Mouse (Mus musculus): ENCODE results near the gene D17H6S53E. TPM values are rescaled to one million over a fixed set of nuclear protein-coding genes. Genes with fewer than 3 reads are reported as not detected.

The D17H6S53E gene
- polyA plus RNA-seq, 1 experiment: 9.1 TPM

GRCm38 (mm10) chr17:35131038-35131437 is 4.9 kb downstream of the D17H6S53E start:
- DNase-seq (ENCODE audit: extremely low spot score in 1 of 2, low spot score in 1 of 2): no peak

- no peak for DNase-seq (ENCODE audit: extremely low spot score in 1 of 2, low spot score in 1 of 2)
These were observed 5.5 kb downstream of the D17H6S53E start, which contains the start of gene Apom for GRCm38 (mm10) chr17:35131500-35132173. Gene Apom, minus strand, starts transcription at chr17:35132050.

- DNase-seq (ENCODE audit: extremely low spot score in 1 of 2, low spot score in 1 of 2): no peak
These were observed 6.0 kb downstream of the D17H6S53E start for GRCm38 (mm10) chr17:35132174-35132560.

- no peak for DNase-seq (ENCODE audit: extremely low spot score in 1 of 2, low spot score in 1 of 2)
These were observed 7.3 kb downstream of the D17H6S53E start for GRCm38 (mm10) chr17:35133517-35133916.

GRCm38 (mm10) chr17:35134801-35135590 is 8.8 kb downstream of the D17H6S53E start, which contains the start of gene Bag6:
Gene Bag6, plus strand, starts transcription at chr17:35135178.
- DNase-seq (ENCODE audit: extremely low spot score in 1 of 2, low spot score in 1 of 2): peak; percentile 84 to 94

- peak in 1 of 2 experiments; percentile 41 for DNase-seq (ENCODE audit: extremely low spot score in 1 of 2, low spot score in 1 of 2)
These were observed 9.6 kb downstream of the D17H6S53E start for GRCm38 (mm10) chr17:35135591-35136320.

- DNase-seq (ENCODE audit: extremely low spot score in 1 of 2, low spot score in 1 of 2): no peak
These were observed 13.1 kb downstream of the D17H6S53E start for GRCm38 (mm10) chr17:35139269-35139668.

- no peak for DNase-seq (ENCODE audit: extremely low spot score in 1 of 2, low spot score in 1 of 2)
These were observed 14.4 kb downstream of the D17H6S53E start for GRCm38 (mm10) chr17:35140490-35140996.

GRCm38 (mm10) chr17:35141971-35142370 is 15.8 kb downstream of the D17H6S53E start:
- no peak for DNase-seq (ENCODE audit: extremely low spot score in 1 of 2, low spot score in 1 of 2)

- no peak for DNase-seq (ENCODE audit: extremely low spot score in 1 of 2, low spot score in 1 of 2)
These were observed 20.0 kb downstream of the D17H6S53E start for GRCm38 (mm10) chr17:35146139-35146538.

- no peak for DNase-seq (ENCODE audit: extremely low spot score in 1 of 2, low spot score in 1 of 2)
These were observed 21.2 kb downstream of the D17H6S53E start for GRCm38 (mm10) chr17:35147348-35147747.

DNA sequence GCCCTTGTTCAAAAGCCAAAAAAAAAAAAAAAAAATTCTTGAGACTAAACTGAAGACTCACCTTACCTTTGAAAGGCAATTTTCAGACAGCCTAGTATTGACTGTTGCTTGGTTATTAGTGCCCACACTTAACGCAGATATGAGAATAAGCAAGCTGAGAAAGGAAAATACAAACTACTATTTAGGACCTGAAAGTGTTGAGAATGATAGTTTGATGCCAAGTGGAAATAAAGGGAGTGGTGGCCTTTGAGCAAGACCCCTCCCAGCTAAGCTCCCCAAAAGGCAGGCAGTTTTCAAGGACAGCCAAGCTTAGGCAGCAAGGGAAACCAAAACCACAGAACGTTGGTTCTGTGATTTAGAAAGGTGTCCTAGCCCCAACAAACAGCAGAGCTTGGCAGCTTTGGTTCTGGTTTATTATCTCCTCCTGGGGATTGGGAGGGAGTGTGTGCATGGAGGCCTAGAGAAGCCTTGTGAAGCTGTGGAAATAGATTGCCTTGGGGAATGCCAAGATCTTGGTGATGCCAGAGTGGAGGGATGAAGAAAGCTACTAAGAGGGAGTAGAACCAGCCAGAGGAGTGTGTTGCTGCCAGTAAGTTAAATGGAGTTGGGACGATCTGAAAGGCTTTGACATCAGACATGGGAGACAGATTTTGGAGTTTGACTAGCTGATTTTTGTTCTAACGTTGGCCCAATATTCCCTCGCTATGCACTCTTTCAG is 21.9 kb downstream of the D17H6S53E start:
- DNase-seq (ENCODE audit: extremely low spot score in 1 of 2, low spot score in 1 of 2): no peak

DNA sequence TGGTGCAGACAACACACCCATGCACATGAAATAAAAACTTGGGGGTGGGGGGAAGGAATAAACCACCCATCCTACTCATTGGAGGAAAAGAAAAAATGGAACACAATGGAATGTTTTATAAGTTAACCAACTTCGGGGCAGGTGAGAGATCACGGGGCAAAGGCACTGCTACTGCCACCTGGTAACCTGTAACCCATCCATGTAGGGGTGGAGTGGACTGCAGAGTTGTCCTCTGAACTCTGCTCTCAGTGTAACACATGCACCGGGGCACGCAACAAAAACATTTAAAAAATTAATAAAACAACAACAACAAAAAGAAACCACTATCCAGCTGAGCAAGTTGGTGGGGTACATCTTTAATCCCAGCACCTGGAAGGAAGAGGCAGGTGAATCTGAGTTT is 25.9 kb downstream of the D17H6S53E start:
- no peak for DNase-seq (ENCODE audit: extremely low spot score in 1 of 2, low spot score in 1 of 2)

DNA sequence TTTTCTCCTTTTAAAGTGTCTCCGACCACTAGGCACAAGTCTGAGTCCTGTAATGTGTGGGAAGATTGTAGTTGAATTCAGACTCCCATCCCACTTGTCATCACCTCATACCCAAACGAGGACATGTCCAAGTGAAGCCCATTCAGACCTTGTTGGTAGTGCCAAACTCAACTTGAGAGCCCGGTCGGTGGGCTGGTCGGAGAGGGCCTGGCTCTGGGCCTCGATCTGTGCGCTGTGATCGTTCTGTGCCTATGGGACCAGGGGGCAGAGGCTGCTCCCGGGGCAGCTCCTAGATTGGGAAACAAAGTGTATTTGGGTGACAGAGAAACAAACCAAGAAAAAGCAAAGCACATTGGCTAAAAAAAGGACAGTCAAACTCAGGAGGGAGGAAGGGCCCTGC is 26.9 kb downstream of the D17H6S53E start:
- DNase-seq (ENCODE audit: extremely low spot score in 1 of 2, low spot score in 1 of 2): no peak

DNA sequence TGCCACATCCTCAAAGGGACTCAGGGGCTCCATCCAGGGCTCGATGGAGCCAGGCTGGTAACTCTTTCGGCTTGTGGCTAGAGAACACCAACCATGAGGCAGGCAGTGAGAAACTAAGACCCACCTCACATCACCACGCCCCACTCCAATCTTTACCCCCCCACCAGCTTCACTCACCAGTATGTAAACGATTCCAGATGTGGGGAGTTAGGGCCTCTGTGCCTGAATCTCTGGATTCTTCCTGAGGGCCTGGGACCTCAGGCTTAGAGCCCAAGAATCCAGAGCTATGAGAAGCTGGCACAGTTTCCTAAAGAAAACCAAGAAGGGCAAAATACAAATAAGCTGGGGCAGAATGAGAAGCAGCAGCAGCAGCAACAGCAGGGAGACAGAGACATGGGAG is 27.8 kb downstream of the D17H6S53E start:
- no peak for DNase-seq (ENCODE audit: extremely low spot score in 1 of 2, low spot score in 1 of 2)

DNA sequence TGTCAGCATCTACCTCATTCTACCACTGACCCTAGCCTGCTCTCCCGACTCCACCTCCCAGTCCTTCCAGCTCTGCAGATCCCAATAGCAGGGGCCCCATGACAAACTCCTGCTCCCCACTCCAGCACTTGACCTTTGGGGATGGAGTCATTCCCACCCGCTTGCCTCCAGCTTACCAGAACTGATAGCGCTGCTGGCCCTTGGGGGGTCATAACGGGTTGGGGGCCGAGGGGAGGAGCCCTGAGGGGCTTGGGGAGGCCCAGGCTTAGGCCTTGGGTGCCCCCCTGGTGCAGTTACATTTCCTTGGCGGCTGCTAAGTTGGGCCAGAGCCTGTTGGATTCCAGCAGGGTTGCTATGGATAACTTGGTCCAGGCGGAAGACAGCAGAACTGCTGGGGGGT is 28.4 kb downstream of the D17H6S53E start:
- DNase-seq (ENCODE audit: extremely low spot score in 1 of 2, low spot score in 1 of 2): no peak

- no peak for DNase-seq (ENCODE audit: extremely low spot score in 1 of 2, low spot score in 1 of 2)
These were observed 29.3 kb downstream of the D17H6S53E start for GRCm38 (mm10) chr17:35155451-35155850.

DNA sequence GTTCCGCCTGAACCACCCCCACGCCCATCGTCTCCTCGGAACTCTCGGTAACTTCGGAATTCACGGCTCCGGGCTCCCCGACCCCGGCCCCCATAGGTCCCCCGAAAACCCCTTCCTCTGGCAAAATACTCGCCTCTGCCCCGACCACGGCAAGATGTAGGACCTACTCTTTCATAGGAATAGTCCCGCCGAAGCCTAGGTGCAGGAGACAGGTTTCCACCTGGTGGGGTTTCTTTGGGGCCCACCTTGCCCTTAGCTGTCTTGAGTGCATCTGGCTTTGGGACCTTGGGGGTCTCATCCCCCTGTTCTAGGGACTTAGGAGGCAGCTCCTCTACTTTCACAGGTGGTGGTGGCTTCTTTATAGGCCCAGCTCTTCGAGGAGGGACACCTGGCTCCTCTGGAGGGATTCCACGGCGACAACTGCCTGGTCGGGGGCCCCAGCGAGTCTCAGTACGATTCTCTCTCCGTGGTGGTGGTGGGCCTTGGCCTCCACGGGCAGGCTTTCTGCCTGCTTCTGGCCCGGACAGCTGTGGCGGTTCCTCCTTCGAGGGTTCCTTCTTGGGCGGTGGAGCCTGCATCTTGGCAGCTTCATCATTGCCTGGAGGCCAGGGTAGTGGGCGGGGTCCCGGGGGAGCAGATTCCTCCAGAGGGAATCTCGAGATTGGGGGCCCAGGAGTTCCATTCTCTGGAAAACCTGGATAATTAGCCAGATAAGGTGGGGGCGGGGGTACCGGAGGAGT is 30.5 kb downstream of the D17H6S53E start:
- no peak for DNase-seq (ENCODE audit: extremely low spot score in 1 of 2, low spot score in 1 of 2)

- DNase-seq (ENCODE audit: extremely low spot score in 1 of 2, low spot score in 1 of 2): no peak
These were observed 31.1 kb downstream of the D17H6S53E start for GRCm38 (mm10) chr17:35157254-35157653.
